Mouse (Mus musculus): ENCODE data around the gene Lca5l. TPM values are rescaled to one million over a fixed set of nuclear protein-coding genes. Genes with fewer than 3 reads are reported as not detected.
A peak's percentile ranks its signal among the peaks of the same experiment; 100 is the strongest.

Gene Lca5l
- polyA plus RNA-seq, 1 experiment from 2014 or later = 1.2 TPM

DNA sequence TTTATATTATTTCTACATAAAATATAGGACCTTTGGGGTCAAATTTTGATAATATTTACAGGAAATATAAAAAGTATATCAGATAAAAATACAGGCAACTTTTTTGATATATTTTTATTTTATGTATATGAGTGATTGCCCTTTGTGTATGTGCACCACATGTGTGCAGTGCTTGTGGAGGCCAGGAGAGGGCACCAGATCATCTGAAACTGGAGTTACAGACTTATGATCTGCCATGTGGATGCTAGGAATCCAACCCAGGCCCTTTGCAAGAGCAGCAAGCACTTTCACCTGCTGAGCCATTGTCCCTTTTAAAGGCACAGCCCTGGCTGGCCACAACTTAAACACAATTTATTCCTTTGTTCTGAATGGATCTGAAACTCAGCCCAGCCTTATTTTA is 12.9 kb downstream of the Lca5l start:
- no peak overlapping the region for H3K4me2 ChIP-seq
- H3K9me3 ChIP-seq (ENCODE audit: control insufficient read depth, low read length) = no peaks in the 10 kb centered on the region
- H3K9ac ChIP-seq (ENCODE audit: low read length) = no peak overlapping the region
- no peak for ATAC-seq (ENCODE audit: low FRiP score)
- no peaks in the 10 kb centered on the region for H3K36me3 ChIP-seq (ENCODE audit: control insufficient read depth, insufficient read depth, low read length)
- no peak overlapping the region for H3K27ac ChIP-seq (ENCODE audit: low read depth, low read length)
- no peak overlapping the region for H3K4me3 ChIP-seq (ENCODE audit: low read depth, low read length)
- no peak for DNase-seq (ENCODE audit: low spot score, missing footprints)
- H3K4me1 ChIP-seq (ENCODE audit: control insufficient read depth, insufficient read depth, low read length) = no peaks in the 10 kb centered on the region
- no peaks in the 10 kb centered on the region for H3K27me3 ChIP-seq (ENCODE audit: control insufficient read depth, insufficient read depth, low read length)

DNA sequence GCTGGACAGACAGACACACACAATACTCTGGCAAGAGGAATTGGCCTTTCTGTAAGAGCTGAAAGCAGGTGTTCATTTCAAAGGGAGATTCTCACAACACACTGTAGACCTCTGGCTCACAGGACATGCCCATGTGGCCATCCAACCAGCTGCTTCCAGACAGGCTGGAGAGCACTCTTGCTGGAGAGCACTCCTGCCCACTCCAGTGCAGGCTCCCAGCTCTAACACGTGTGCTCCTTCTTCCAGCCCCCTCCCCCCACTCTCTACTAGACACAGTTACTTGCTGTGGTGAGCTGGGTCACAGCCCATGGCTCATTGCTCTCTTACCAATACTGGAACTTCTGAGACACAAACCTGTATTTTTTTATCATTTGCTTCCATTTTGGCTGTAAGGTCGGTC is 16.7 kb downstream of the Lca5l start:
- no peaks in the 10 kb centered on the region for H3K4me1 ChIP-seq (ENCODE audit: control insufficient read depth, insufficient read depth, low read length)
- H3K9me3 ChIP-seq (ENCODE audit: control insufficient read depth, low read length) = no peaks in the 10 kb centered on the region
- no peak overlapping the region for H3K4me2 ChIP-seq
- DNase-seq (ENCODE audit: low spot score, missing footprints) = no peak
- 39% methylated on average over 2 of the region's 2 CpGs for WGBS
- no peak for ATAC-seq (ENCODE audit: low FRiP score)
- no peaks in the 10 kb centered on the region for H3K36me3 ChIP-seq (ENCODE audit: control insufficient read depth, insufficient read depth, low read length)
- no peak overlapping the region for H3K27ac ChIP-seq (ENCODE audit: low read depth, low read length)
- H3K4me3 ChIP-seq (ENCODE audit: low read depth, low read length) = no peak overlapping the region
- H3K9ac ChIP-seq (ENCODE audit: low read length) = no peak overlapping the region
- no peaks in the 10 kb centered on the region for H3K27me3 ChIP-seq (ENCODE audit: control insufficient read depth, insufficient read depth, low read length)

DNA sequence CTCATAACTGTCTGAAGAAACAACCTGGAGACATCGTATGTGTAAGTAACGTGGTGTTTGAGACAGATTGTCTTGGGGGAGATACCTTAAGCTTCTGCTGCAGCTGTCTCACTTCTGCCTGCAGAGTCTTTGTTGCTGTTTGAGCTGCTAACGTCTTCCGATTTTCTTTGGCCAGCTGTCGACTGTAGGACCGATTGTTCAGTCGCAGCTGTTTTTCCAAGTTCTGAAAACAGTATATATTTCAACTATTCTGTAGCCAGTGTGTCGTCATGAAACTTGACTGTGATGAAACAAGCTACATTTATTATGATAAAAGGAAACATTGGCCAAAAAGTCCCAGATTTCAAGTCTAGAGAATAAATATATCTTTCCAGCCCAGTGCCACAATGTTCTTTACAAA is 18.4 kb downstream of the Lca5l start:
- H3K4me1 ChIP-seq (ENCODE audit: control insufficient read depth, insufficient read depth, low read length) = no peaks in the 10 kb centered on the region
- no peaks in the 10 kb centered on the region for H3K27me3 ChIP-seq (ENCODE audit: control insufficient read depth, insufficient read depth, low read length)
- no peak overlapping the region for H3K9ac ChIP-seq (ENCODE audit: low read length)
- H3K4me3 ChIP-seq (ENCODE audit: low read depth, low read length) = no peak overlapping the region
- no peak for ATAC-seq (ENCODE audit: low FRiP score)
- DNase-seq (ENCODE audit: low spot score, missing footprints) = no peak
- H3K9me3 ChIP-seq (ENCODE audit: control insufficient read depth, low read length) = no peaks in the 10 kb centered on the region
- H3K27ac ChIP-seq (ENCODE audit: low read depth, low read length) = no peak overlapping the region
- no peaks in the 10 kb centered on the region for H3K36me3 ChIP-seq (ENCODE audit: control insufficient read depth, insufficient read depth, low read length)
- H3K4me2 ChIP-seq = no peak overlapping the region
- WGBS = 84% methylated on average over 8 of the region's 8 CpGs

DNA sequence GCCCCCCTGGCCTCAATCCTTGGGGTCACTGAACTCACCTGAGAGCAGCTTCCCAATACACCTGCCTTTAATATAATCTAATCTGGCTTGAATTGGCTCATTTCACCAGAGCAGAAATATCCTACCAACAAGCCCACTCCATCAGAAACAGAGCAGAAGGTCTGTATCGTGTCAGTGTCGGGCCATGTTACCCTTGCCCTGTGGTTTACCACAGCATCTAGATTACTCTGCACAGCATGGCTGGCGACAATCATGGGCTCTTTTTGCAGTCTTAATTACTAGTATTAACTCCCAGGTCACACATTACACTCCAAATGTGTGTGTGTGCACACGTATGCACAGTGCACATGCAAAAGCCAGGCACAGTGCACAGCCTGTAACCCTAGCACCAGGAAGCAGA is 23.2 kb downstream of the Lca5l start:
- Histone ChIP-seq H3K4me2 (no peak overlapping the region), H3K9me3 (ENCODE audit: control insufficient read depth, low read length) (no peaks in the 10 kb centered on the region), H3K9ac (ENCODE audit: low read length) (no peak overlapping the region), H3K27me3 (ENCODE audit: control insufficient read depth, insufficient read depth, low read length) (no peaks in the 10 kb centered on the region), H3K4me3 (ENCODE audit: low read depth, low read length) (no peak overlapping the region), H3K4me1 (ENCODE audit: control insufficient read depth, insufficient read depth, low read length) (no peaks in the 10 kb centered on the region), H3K36me3 (ENCODE audit: control insufficient read depth, insufficient read depth, low read length) (no peaks in the 10 kb centered on the region), H3K27ac (ENCODE audit: low read depth, low read length) (no peak overlapping the region)
- no peak for DNase-seq (ENCODE audit: low spot score, missing footprints)
- 87% methylated on average over 4 of the region's 4 CpGs for WGBS
- ATAC-seq (ENCODE audit: low FRiP score) = no peak

DNA sequence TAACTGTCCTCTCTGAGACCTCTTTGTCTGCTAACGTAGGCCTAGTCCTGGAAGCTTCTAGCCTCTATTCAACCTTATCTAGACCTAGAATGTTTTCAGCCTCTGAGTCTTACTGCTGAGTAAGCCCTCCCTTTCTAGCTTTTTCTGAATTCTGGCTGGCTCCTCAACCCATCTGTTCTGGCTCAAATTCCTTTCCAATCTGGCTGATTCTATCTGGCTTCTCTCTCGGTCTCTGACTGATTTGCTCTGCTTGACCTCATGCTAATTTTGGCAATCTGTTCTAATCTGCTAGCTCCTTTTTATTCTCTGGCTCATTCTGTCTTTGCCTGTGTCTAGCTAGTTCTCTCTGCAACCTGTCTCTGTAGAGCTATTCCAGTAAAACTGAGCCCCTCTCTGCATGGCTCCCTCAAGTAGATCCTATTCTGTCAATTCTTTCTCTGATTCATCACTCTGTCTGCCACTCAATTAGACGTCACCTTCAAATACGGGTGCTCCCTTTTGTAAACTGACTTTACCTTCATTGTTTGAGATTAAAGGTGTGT is 26.3 kb downstream of the Lca5l start:
- H3K9ac ChIP-seq (ENCODE audit: low read length) = no peak overlapping the region
- ATAC-seq (ENCODE audit: low FRiP score) (no peak), DNase-seq (ENCODE audit: low spot score, missing footprints) (no peak)
- H3K4me2 ChIP-seq = no peak overlapping the region
- no peaks in the 10 kb centered on the region for H3K27me3 ChIP-seq (ENCODE audit: control insufficient read depth, insufficient read depth, low read length)
- H3K4me3 ChIP-seq (ENCODE audit: low read depth, low read length) = no peak overlapping the region
- H3K36me3 ChIP-seq (ENCODE audit: control insufficient read depth, insufficient read depth, low read length) = no peaks in the 10 kb centered on the region
- 80% methylated on average over 4 of the region's 4 CpGs for WGBS
- no peaks in the 10 kb centered on the region for H3K9me3 ChIP-seq (ENCODE audit: control insufficient read depth, low read length)
- no peak overlapping the region for H3K27ac ChIP-seq (ENCODE audit: low read depth, low read length)
- no peaks in the 10 kb centered on the region for H3K4me1 ChIP-seq (ENCODE audit: control insufficient read depth, insufficient read depth, low read length)

DNA sequence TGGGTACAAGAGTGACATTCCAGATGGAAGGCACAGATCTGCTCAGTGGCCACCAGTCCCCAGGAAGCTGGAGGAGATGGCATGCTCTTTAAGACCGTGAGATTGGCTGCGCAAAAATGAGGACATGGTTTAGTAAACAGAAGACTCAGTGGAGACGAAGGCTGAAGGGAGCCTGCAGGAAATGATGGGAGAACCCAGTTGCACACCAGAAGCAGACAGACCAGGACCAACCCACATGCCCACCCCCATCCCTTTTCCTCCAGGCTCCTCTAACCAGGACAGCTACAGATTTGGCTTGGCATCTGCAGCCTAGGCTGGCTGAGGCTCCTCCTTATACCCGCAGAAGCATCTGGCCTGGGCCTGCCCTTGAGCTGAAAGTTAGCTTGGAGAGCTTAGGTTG is 30.7 kb downstream of the Lca5l start:
- WGBS = 89% methylated on average over 4 of the region's 4 CpGs
- no peaks in the 10 kb centered on the region for H3K36me3 ChIP-seq (ENCODE audit: control insufficient read depth, insufficient read depth, low read length)
- ATAC-seq (ENCODE audit: low FRiP score) = no peak

DNA sequence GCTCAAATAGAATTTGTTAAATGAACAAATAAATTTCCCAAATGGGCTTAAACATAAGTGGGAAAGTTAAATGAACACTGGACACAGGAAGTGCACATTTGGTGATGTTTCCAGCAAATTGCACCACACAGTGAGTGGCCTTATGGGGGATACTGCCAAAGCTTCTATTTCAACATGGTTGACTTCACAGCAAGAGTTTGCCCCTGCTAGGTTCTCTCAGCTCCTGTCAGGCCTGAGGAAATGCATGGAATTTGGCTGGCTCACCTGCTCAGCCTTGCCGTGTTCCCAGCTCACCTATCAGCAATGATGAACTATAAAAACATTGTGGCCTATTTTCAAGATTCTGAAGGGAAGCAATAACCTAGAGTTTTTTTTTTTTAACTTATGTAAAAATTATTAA is 31.1 kb downstream of the Lca5l start:
- WGBS = 88% methylated on average over 1 of the region's 1 CpGs
- no peaks in the 10 kb centered on the region; the same call in 1 of the 2 replicates for H3K27me3 ChIP-seq (ENCODE audit: control insufficient read depth, insufficient read depth, low read length)
- no peak for DNase-seq (ENCODE audit: low spot score, missing footprints)

More for the DNA sequence above, 30.7 kb downstream of the Lca5l start:
- no peak overlapping the region for H3K4me3 ChIP-seq (ENCODE audit: low read depth, low read length)
- H3K4me1 ChIP-seq (ENCODE audit: control insufficient read depth, insufficient read depth, low read length) = 0 out of 2 replicates have a peak, but pooled peaks cover 2% of the 10 kb centered on the region
- no peak overlapping the region for H3K4me2 ChIP-seq
- no peak for DNase-seq (ENCODE audit: low spot score, missing footprints)
- H3K27ac ChIP-seq (ENCODE audit: low read depth, low read length) = no peak overlapping the region
- H3K9ac ChIP-seq (ENCODE audit: low read length) = no peak overlapping the region
- H3K9me3 ChIP-seq (ENCODE audit: control insufficient read depth, low read length) = no peaks in the 10 kb centered on the region
- H3K27me3 ChIP-seq (ENCODE audit: control insufficient read depth, insufficient read depth, low read length) = no peaks in the 10 kb centered on the region; the same call in 1 of the 2 replicates

DNA sequence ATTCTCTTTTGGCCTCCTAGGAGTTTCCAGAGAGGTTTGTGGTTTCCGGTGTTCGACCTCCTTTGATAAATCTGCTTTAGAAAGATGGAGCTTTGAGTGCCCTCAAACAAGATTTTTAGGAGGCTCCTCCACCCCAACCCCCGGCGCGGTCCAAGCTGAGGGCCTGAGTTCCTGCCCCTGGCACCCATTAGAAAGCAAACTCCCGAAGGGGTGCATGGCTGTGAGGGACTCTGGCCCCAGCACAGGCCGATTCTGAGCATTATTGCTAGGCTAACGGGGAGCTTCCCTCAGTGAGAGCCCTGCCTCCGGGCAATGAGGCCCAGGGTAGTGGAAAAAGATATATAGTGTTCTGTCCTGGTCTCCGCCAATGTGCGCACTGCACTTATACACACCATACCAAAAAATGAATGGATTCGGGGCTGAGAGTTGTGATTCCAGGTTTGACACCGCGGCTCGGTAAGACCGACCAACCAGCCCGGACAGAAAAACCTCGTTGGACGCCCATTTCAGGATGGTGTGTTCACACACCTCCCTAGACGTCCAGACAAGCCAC is 32.2 kb downstream of the Lca5l start:
- ATAC-seq (ENCODE audit: low FRiP score) (no peak), DNase-seq (ENCODE audit: low spot score, missing footprints) (no peak)
- Histone ChIP-seq H3K9ac (ENCODE audit: low read length) (peak overlapping the region; percentile 72), H3K36me3 (ENCODE audit: control insufficient read depth, insufficient read depth, low read length) (no peaks in the 10 kb centered on the region), H3K4me1 (ENCODE audit: control insufficient read depth, insufficient read depth, low read length) (0 out of 2 replicates have a peak, but pooled peaks cover 2% of the 10 kb centered on the region), H3K4me2 (peak overlapping the region; percentile 67), H3K4me3 (ENCODE audit: low read depth, low read length) (peak overlapping the region; percentile 35; the same call in 1 of the 2 replicates), H3K27ac (ENCODE audit: low read depth, low read length) (no peak overlapping the region), H3K27me3 (ENCODE audit: control insufficient read depth, insufficient read depth, low read length) (no peaks in the 10 kb centered on the region; the same call in 1 of the 2 replicates), H3K9me3 (ENCODE audit: control insufficient read depth, low read length) (no peaks in the 10 kb centered on the region)
- WGBS = 87% methylated on average over 20 of the region's 20 CpGs

More for the DNA sequence above, 31.1 kb downstream of the Lca5l start:
- Histone ChIP-seq H3K4me2 (no peak overlapping the region), H3K36me3 (ENCODE audit: control insufficient read depth, insufficient read depth, low read length) (no peaks in the 10 kb centered on the region), H3K4me1 (ENCODE audit: control insufficient read depth, insufficient read depth, low read length) (0 out of 2 replicates have a peak, but pooled peaks cover 2% of the 10 kb centered on the region), H3K9ac (ENCODE audit: low read length) (no peak overlapping the region), H3K9me3 (ENCODE audit: control insufficient read depth, low read length) (no peaks in the 10 kb centered on the region), H3K27ac (ENCODE audit: low read depth, low read length) (no peak overlapping the region), H3K4me3 (ENCODE audit: low read depth, low read length) (no peak overlapping the region)
- no peak for ATAC-seq (ENCODE audit: low FRiP score)

DNA sequence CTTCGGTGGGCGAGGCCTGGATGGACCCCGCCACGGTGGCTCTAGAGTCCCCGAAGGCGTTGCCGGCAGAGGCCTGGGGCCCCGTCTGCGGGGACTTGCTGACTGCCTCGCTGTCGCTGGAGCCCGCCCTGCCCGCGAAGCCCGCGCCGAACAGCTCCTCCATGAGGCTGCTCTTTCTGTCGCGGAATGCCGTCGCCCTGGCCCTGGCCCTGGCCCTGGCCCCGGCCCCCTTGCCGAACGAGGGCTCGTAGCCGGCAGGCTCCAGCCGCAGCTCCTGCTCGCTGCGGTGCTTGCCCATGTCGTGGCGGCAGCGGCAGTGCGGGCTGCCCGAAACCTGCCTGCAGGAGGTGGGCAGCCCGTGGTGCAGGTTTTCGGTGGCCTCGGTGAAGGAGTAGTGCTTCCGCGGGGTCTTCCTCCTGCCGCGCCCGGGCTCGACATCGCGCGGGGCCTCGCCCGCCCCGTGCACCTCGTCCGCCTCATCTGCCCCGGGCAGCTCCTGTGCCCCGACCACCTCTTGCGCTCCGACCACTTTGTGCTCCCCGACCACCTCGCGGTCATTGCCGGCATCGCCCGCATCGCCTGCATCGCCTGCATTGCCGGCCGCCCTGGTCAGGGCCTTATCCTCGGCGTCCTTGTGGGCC is 32.9 kb downstream of the Lca5l start:
- WGBS = under 1% methylated on average over 67 of the region's 67 CpGs
- Histone ChIP-seq H3K9ac (ENCODE audit: low read length) (peak overlapping the region; percentile 72), H3K27me3 (ENCODE audit: control insufficient read depth, insufficient read depth, low read length) (no peaks in the 10 kb centered on the region; the same call in 1 of the 2 replicates), H3K36me3 (ENCODE audit: control insufficient read depth, insufficient read depth, low read length) (no peaks in the 10 kb centered on the region), H3K4me1 (ENCODE audit: control insufficient read depth, insufficient read depth, low read length) (0 out of 2 replicates have a peak, but pooled peaks cover 2% of the 10 kb centered on the region), H3K4me3 (ENCODE audit: low read depth, low read length) (peak overlapping the region; percentile 35), H3K27ac (ENCODE audit: low read depth, low read length) (peak overlapping the region; percentile 1; the same call in 1 of the 2 replicates), H3K9me3 (ENCODE audit: control insufficient read depth, low read length) (no peaks in the 10 kb centered on the region), H3K4me2 (peak overlapping the region; percentile 67)
- peak; percentile 97 for DNase-seq (ENCODE audit: low spot score, missing footprints)
- ATAC-seq (ENCODE audit: low FRiP score) = peak; percentile 92
